Mouse (Mus musculus) brain, adult 2 months (tissue): ENCODE results near the gene Patj.
"Not testable (repeated sequence)": the region's sequence is repeated elsewhere in the genome, so short reads cannot be mapped to it uniquely, and the experiment has no call there.

Experiments
- DNase-seq: peaks from one replicate; pipeline ENCODE4 v3.0.0; 2011; ENCODE audit warnings: low read depth, low spot score

The Patj gene

GRCm38 (mm10) chr4:98724682-98725081, 329.1 kb downstream of the Patj start:
- not testable (repeated sequence) for DNase-seq

GRCm38 (mm10) chr4:98725439-98725838, 329.9 kb downstream of the Patj start:
- DNase-seq, result no peak

DNA sequence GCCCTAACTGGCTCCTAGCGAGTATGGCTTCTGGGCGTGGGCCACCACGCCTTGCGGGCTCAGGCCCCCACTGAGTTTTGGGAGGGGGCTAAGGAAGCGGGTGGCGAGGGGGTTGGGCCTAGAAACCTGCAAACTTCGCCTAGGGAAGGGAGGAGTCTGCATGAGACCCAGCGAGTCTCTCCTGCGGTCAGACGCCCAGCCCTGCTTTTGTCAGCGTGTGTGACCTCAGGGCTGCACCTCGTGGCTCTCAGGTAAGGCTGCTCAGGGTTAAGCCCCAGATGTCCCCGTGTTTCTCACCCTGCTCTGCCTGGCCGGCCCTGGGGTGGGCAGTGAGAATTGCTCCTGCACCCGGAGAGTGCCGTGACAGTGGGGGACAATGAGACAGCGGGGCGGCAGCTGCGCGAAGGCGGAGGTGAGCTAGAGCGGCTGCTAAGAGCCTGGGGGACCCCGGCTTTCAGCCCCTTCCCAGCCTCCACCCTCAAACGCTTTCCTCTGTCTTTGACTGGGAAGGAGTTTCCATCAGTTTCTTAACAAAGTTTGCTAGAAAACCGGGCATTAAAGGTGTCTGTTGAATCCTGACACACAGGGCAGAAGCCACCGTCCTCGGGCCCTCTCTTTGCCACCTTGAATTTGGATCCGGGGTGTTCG, 331.1 kb downstream of the Patj start, which contains the start of gene L1td1:
Gene L1td1 (plus strand): TSS at position 145 of the 648 bp plus-strand sequence.
- DNase-seq, result no peak

DNA sequence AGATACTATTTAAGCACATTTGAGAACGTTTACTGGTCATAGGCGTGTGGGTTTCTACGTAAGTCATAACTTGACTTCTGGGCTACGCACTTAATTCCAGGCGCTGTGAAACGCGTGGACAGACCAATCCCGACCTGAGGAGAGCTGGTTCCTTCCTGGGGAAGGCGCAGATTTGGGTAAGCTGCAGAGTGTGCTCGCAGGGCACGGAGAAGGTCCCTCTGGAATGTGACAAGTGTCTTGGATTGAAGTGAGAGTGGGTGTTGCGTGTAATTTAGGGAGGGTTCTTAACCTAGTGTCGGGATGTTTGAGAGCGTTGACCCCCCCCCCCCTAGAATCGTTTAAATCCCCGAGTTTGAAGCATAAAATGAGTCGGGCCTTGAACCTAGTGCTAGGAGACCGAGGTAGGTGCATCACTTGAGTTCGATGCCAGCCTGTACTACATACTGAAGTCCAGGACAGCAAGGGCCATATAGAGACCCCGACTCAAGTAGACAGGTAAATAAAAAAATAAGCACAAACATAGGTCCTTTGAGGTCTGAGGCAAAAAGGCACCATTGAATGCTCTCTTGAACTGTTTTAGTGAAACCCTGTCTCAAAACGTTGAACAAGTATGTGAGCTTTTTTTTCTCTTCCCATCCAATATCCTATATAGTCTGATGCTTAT, 331.8 kb downstream of the Patj start:
- DNase-seq, result no peak

DNA sequence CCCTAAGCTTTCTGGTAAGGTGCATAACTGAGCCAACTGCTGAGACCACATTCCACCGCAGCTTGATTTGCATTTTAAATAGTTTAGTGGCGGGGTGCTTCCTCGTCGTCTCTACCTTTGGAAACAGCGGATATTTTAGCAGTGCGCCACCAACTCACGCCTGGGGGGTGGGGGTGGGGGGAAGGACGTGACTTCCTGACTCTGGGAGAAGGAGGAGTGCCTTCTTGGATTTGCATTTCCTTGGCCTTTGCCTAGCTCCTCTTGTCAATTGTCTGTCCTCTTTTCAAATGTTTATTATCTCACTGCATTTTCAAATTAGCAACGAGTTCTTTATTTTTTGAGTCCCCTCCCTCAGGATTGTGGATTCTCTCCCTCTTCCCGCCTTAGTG, 332.4 kb downstream of the Patj start:
- DNase-seq, result no peak

GRCm38 (mm10) chr4:98728716-98729115, 333.1 kb downstream of the Patj start:
- DNase-seq, result no peak

DNA sequence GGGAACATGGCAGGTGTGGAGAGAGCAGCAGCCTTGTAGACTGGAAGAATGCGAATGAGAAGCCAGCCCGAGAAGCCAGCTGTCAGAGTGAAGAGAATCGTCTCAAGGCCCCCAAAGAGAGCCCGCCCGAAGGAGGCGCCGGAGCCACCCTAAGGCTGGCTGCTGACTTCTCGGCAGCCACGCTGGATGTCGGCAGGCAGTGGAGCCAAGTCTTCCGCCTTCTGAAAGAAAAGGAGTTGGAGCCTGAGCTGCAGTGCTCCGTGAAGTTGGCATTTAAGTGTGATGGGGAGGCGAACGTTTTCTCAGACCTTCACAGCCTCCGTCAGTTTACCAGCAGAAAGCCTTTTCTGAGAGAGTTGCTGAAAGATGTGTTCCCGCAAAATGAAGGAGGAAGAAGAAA, 338.1 kb downstream of the Patj start:
- peak; percentile 25 for DNase-seq

GRCm38 (mm10) chr4:98739753-98740152, 344.2 kb downstream of the Patj start:
- DNase-seq, result peak; percentile 82

DNA sequence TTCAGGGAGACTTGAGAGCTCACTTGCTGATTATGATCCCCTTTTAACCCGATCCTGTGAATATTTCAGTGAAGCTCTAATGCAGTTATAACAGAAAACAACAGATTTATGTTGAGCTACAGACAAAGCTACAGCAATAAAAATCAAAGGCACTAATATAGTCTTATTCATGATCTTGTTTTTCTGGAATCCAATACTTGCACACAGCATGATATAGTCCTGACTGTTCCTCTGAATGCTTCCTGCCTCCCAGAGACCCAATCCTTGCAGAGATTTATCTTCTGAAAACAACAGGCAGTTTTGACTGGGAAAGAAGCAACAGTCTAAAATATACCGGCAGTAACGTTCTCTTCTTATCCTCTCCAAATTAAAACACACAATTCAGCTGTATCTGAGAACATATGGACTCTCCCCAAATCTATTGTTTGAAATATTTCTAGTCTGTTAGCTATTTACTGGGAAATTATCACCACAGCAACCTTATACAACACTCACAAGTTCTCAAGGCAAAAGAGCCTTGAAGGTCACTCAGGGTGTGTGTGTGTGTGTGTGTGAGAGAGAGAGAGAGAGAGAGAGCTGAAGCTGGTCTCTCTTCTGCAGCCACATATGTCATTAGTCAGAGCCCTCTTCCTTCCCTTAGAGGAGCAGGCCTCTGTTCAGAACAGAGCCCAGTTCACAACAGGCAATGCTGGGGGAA, 347.8 kb downstream of the Patj start:
- DNase-seq, result no peak

- no peak for DNase-seq
Measured at GRCm38 (mm10) chr4:98743906-98744210, 348.3 kb downstream of the Patj start.

GRCm38 (mm10) chr4:98754456-98754855, 358.9 kb downstream of the Patj start:
- peak; percentile 80 for DNase-seq

DNA sequence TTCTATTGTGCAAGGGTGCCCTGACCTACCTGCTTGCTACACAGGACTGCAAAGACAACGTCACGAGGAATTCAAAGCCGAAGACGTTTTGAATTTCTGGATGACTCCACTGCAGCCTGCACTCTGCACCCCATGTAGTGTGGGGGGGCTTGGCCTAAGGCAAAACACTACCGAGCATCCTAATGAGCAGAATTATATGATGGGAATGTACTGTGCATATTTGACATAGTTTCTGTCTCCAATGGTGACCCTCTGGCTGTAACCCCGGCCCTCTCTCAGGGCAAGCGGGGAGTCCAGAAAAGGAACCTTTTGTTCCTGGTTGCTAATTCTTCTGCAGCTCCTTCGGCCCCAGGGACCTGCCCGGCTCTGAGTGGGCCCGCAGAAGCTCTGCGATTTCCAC, 360.6 kb downstream of the Patj start:
- no peak for DNase-seq

GRCm38 (mm10) chr4:98758012-98758821, 362.6 kb downstream of the Patj start:
- peak; percentile 61 for DNase-seq

DNA sequence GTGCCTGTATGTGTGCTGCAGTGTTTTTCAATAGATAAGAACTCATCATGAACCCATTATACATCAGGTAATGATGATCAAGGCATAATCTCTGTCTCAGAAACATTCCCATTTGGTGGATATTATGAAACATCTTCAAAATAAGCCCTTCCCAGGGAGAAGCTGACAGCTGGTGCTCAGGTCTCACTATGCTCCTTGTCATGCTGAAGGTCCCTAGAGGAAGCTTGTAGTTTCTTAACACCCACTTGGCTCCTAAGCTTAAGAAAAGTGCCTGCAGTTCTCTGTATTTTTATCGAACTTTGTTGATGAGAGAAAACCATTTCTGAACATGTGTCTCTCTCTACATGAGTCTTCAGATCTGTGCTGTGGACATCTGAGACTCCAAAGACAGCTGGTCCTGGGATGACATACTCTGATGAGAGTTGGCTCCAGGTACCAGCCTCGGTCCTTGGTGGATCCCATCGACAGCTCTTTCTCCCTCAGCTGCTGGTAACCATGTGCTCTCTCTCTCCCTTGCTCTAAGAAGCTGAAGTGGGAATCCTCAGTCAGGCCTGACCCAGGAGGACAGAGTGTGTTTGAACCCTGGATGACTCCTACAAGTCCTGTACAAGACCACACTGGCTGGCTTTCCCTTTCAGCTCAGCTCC, 363.4 kb downstream of the Patj start:
- peak; percentile 54 for DNase-seq

GRCm38 (mm10) chr4:98767134-98768133, 371.8 kb downstream of the Patj start:
- DNase-seq, result no peak
